ENCODE assay signal across 8 mouse cellular contexts in genomic region chr6:125089521-125090321, GRCm38 (mm10). TPM values are rescaled to one million over a fixed set of nuclear protein-coding genes. Genes with fewer than 3 reads are reported as not detected.
A peak's percentile ranks its signal among the peaks of the same experiment; 100 is the strongest.
DNase-seq lines count a peak whose midpoint lies in the region; ATAC-seq and TF ChIP-seq lines count a peak whose summit lies in the region.

No protein-coding gene starts in this region.

- peak overlapping the region; percentile 86 for H3K27ac ChIP-seq in hindbrain, postnatal 0 days

- peak overlapping the region; percentile 51 for H3K4me2 ChIP-seq in hindbrain, postnatal 0 days (ENCODE audit: low read depth, low read length)

- no peak for TF ChIP-seq CTCF in hindbrain, postnatal 0 days (IDR thresholded peaks at IDR 0.05; ENCODE audit: low read depth)

- H3K4me3 ChIP-seq in hindbrain, postnatal 0 days (ENCODE audit: low read length) = peak overlapping the region; percentile 1; the same call in 1 of the 2 replicates

- H3K36me3 ChIP-seq in hindbrain, postnatal 0 days (ENCODE audit: insufficient read depth, low read length) = no peaks in the 10 kb centered on the region

- H3K9ac ChIP-seq in hindbrain, postnatal 0 days (replicated peaks; ENCODE audit: low read length) = peak overlapping the region; percentile 41

- ATAC-seq in hindbrain, postnatal 0 days = peak; percentile 74

- WGBS in hindbrain, postnatal 0 days = 3% methylated on average over 14 of the region's 15 CpGs

- H3K4me1 ChIP-seq in hindbrain, postnatal 0 days (ENCODE audit: insufficient read depth, low read length) = peaks cover 14% of the 10 kb centered on the region

- H3K27me3 ChIP-seq in hindbrain, postnatal 0 days (ENCODE audit: insufficient read depth, low read length) = no peaks in the 10 kb centered on the region

- peak; percentile 84 for DNase-seq in adrenal gland, adult 8-10 months
- peak; percentile 79 for DNase-seq in embryo, embryonic 10.5 days (ENCODE audit: low spot score)
- DNase-seq in gastrocnemius, postnatal 10 days = peak; percentile 63
- peak; percentile 85 for DNase-seq in hindbrain, postnatal 0 days (ENCODE audit: low spot score)
- DNase-seq in left cerebral cortex, adult 8-10 months (ENCODE audit: low spot score in 2 of 2) = peak; percentile 54 to 93
- DNase-seq in lung, postnatal 4 days = peak; percentile 87 to 95
- peak; percentile 85 for DNase-seq in right cerebral cortex, postnatal 14 days
- no peak for DNase-seq in B cell, adult 2 months

- no peaks in the 10 kb centered on the region for H3K9me3 ChIP-seq in hindbrain, postnatal 0 days (ENCODE audit: low read length)

RNA-seq across cellular contexts. Expression of gene Chd4, which starts 6.1 kb away (rescaled TPM):
- 100 to 1,000 TPM; 140 to 272 (median 202) TPM for total RNA-seq in adrenal gland, adult 8-10 months (2022)
- total RNA-seq in gastrocnemius, postnatal 10 days (2021) = 100 to 1,000 TPM; 108 to 125 TPM
- total RNA-seq in hindbrain, postnatal 0 days (2014; rRNA removed) = 101 and 106 TPM in 2 replicates
- polyA plus RNA-seq in hindbrain, postnatal 0 days (2015; fragmentation: Nextera tagmentation; extraction: Ambion mirVana) = 90.2 and 94.7 TPM in 2 replicates
- 100 to 1,000 TPM; 161 to 176 (median 173) TPM for total RNA-seq in left cerebral cortex, adult 8-10 months (2022)

RNA-seq across cellular contexts. Expression of gene Lpar5, which starts 22.0 kb away (rescaled TPM):
- 1 to 10 TPM in 1 of 4 experiments, under 1 TPM in 3; 0.73 to 1.3 (median 0.83) TPM for total RNA-seq in adrenal gland, adult 8-10 months (2022)
- total RNA-seq in gastrocnemius, postnatal 10 days (2021) = under 1 TPM; 0.16 to 0.41 TPM
- 0.75 and 1.8 TPM in 2 replicates for total RNA-seq in hindbrain, postnatal 0 days (2014; rRNA removed)
- 0.68 and 0.88 TPM in 2 replicates for polyA plus RNA-seq in hindbrain, postnatal 0 days (2015; fragmentation: Nextera tagmentation; extraction: Ambion mirVana)
- 1 to 10 TPM in 2 of 4 experiments, under 1 TPM in 2; 0.44 to 1.9 (median 0.82) TPM for total RNA-seq in left cerebral cortex, adult 8-10 months (2022)

RNA-seq across cellular contexts. Expression of gene Acrbp, which starts 40.2 kb away (rescaled TPM):
- 10 to 100 TPM in 1 of 4 experiments, 1 to 10 TPM in 3; 6.9 to 12.1 (median 9.1) TPM for total RNA-seq in adrenal gland, adult 8-10 months (2022)
- total RNA-seq in gastrocnemius, postnatal 10 days (2021) = 1 to 10 TPM; 2.7 to 4.7 TPM
- 10.5 and 17.3 TPM in 2 replicates for total RNA-seq in hindbrain, postnatal 0 days (2014; rRNA removed)
- polyA plus RNA-seq in hindbrain, postnatal 0 days (2015; fragmentation: Nextera tagmentation; extraction: Ambion mirVana) = 12.2 and 17.5 TPM in 2 replicates
- total RNA-seq in left cerebral cortex, adult 8-10 months (2022) = 10 to 100 TPM in 2 of 4 experiments, 1 to 10 TPM in 2; 8.6 to 12.1 (median 10.1) TPM

RNA-seq across cellular contexts. Expression of gene Nop2, which starts 42.0 kb away (rescaled TPM):
- total RNA-seq in adrenal gland, adult 8-10 months (2022) = 10 to 100 TPM; 41.6 to 48.8 (median 43.4) TPM
- total RNA-seq in gastrocnemius, postnatal 10 days (2021) = 10 to 100 TPM; 16.0 to 21.1 TPM
- total RNA-seq in hindbrain, postnatal 0 days (2014; rRNA removed) = 33.9 and 34.2 TPM in 2 replicates
- 37.3 and 38.8 TPM in 2 replicates for polyA plus RNA-seq in hindbrain, postnatal 0 days (2015; fragmentation: Nextera tagmentation; extraction: Ambion mirVana)
- total RNA-seq in left cerebral cortex, adult 8-10 months (2022) = 10 to 100 TPM; 25.4 to 28.2 (median 27.2) TPM

RNA-seq across cellular contexts. Expression of gene Ing4, which starts 50.2 kb away (rescaled TPM):
- total RNA-seq in adrenal gland, adult 8-10 months (2022) = 10 to 100 TPM; 62.7 to 74.3 (median 72.6) TPM
- total RNA-seq in gastrocnemius, postnatal 10 days (2021) = 10 to 100 TPM; 33.4 to 42.7 TPM
- 60.7 and 78.3 TPM in 2 replicates for total RNA-seq in hindbrain, postnatal 0 days (2014; rRNA removed)
- polyA plus RNA-seq in hindbrain, postnatal 0 days (2015; fragmentation: Nextera tagmentation; extraction: Ambion mirVana) = 97.6 and 102 TPM in 2 replicates
- total RNA-seq in left cerebral cortex, adult 8-10 months (2022) = 10 to 100 TPM; 52.5 to 59.2 (median 54.2) TPM

Comparison
In these comparisons a context has a peak if more than half of its experiments do, and no peak if none do; other contexts are left out.
1. DNase-seq: peak in adrenal gland, adult 8-10 months (single experiment), embryo, embryonic 10.5 days (single experiment), gastrocnemius, postnatal 10 days (single experiment), hindbrain, postnatal 0 days (single experiment), left cerebral cortex, adult 8-10 months (2 of 2), lung, postnatal 4 days (2 of 2) and right cerebral cortex, postnatal 14 days (single experiment); none in B cell, adult 2 months (0 of 2).